27 mouse cellular contexts compared by ENCODE assay signal in genomic region chr11:119199233-119199601, GRCm38 (mm10). TPM values are rescaled to one million over a fixed set of nuclear protein-coding genes. Genes with fewer than 3 reads are reported as not detected.
DNase-seq lines count a peak whose midpoint lies in the region; ATAC-seq and TF ChIP-seq lines count a peak whose summit lies in the region.
"Had no signal": no experiment of that assay in that cellular context is flagged by ENCODE, and none has a peak within 500 bp of the region (broad histone marks: within the 10 kb centered on the region; RNA-seq: fewer than 3 reads in every experiment).

No protein-coding gene starts in this region.

- no peak for TF ChIP-seq CTCF in hindbrain, postnatal 0 days (IDR thresholded peaks at IDR 0.05; ENCODE audit: low read depth)
- TF ChIP-seq CTCF in forebrain, postnatal 0 days (IDR thresholded peaks at IDR 0.05; ENCODE audit: low read depth), result no peak

- no peak for ATAC-seq in hindbrain, postnatal 0 days
- ATAC-seq in hindbrain, embryonic 16.5 days, result no peak
- ATAC-seq in forebrain, embryonic 13.5 days, result 0 out of 2 replicates have a peak, but pooled peaks have one; percentile 29
- ATAC-seq in forebrain, postnatal 0 days, result no peak
- ATAC-seq: inflammation-experienced regulatory T-cells, adult 6 months had no signal

- no peak overlapping the region for H3K9ac ChIP-seq in hindbrain, postnatal 0 days (replicated peaks; ENCODE audit: low read length)
- H3K9ac ChIP-seq in hindbrain, embryonic 16.5 days (ENCODE audit: low read depth, low read length), result no peak overlapping the region
- H3K9ac ChIP-seq in forebrain, embryonic 13.5 days, result no peak overlapping the region
- H3K9ac ChIP-seq in forebrain, postnatal 0 days, result no peak overlapping the region
- H3K9ac ChIP-seq: embryonic facial prominence, embryonic 13.5 days; heart, embryonic 15.5 days; hindbrain, embryonic 13.5 days; lung, embryonic 15.5 days had no signal

- 75% methylated on average over 4 of the region's 4 CpGs for WGBS in hindbrain, postnatal 0 days
- 86% methylated on average over 4 of the region's 4 CpGs for WGBS in hindbrain, embryonic 16.5 days
- WGBS in forebrain, embryonic 13.5 days, result 90% methylated on average over 4 of the region's 4 CpGs
- WGBS in forebrain, postnatal 0 days, result 75% methylated on average over 4 of the region's 4 CpGs

- H3K4me3 ChIP-seq in hindbrain, postnatal 0 days (ENCODE audit: low read length), result no peak overlapping the region
- no peak overlapping the region for H3K4me3 ChIP-seq in hindbrain, embryonic 16.5 days (ENCODE audit: low read length)
- H3K4me3 ChIP-seq in forebrain, embryonic 13.5 days, result no peak overlapping the region
- no peak overlapping the region for H3K4me3 ChIP-seq in forebrain, postnatal 0 days (ENCODE audit: low read depth, low read length)
- H3K4me3 ChIP-seq: embryonic facial prominence, embryonic 13.5 days; heart, embryonic 10.5 days; heart, embryonic 15.5 days; hindbrain, embryonic 13.5 days; limb, embryonic 13.5 days; lung, embryonic 15.5 days had no signal

- H3K9me3 ChIP-seq in hindbrain, postnatal 0 days (ENCODE audit: low read length), result no peaks in the 10 kb centered on the region
- no peaks in the 10 kb centered on the region for H3K9me3 ChIP-seq in hindbrain, embryonic 16.5 days (ENCODE audit: control insufficient read depth, low read length)
- no peaks in the 10 kb centered on the region for H3K9me3 ChIP-seq in forebrain, embryonic 13.5 days (replicated peaks)
- no peaks in the 10 kb centered on the region for H3K9me3 ChIP-seq in forebrain, postnatal 0 days (ENCODE audit: low read length)
- H3K9me3 ChIP-seq: embryonic facial prominence, embryonic 13.5 days; heart, embryonic 10.5 days; heart, embryonic 15.5 days; hindbrain, embryonic 13.5 days; limb, embryonic 13.5 days; lung, embryonic 15.5 days had no signal

- H3K4me1 ChIP-seq in hindbrain, postnatal 0 days (ENCODE audit: insufficient read depth, low read length), result peaks cover 5% of the 10 kb centered on the region; the same call in 1 of the 2 replicates
- H3K4me1 ChIP-seq in hindbrain, embryonic 16.5 days (ENCODE audit: control insufficient read depth, insufficient read depth, low read depth, low read length), result peaks cover 16% of the 10 kb centered on the region
- peaks cover 20% of the 10 kb centered on the region for H3K4me1 ChIP-seq in forebrain, embryonic 13.5 days
- H3K4me1 ChIP-seq in forebrain, postnatal 0 days (ENCODE audit: insufficient read depth), result peaks cover 7% of the 10 kb centered on the region; the same call in 1 of the 2 replicates
- H3K4me1 ChIP-seq: embryonic facial prominence, embryonic 13.5 days had no signal

- H3K27me3 ChIP-seq in hindbrain, postnatal 0 days (ENCODE audit: insufficient read depth, low read length), result no peaks in the 10 kb centered on the region
- no peaks in the 10 kb centered on the region for H3K27me3 ChIP-seq in hindbrain, embryonic 16.5 days (replicated peaks; ENCODE audit: control insufficient read depth, insufficient read depth, low read length)
- H3K27me3 ChIP-seq in forebrain, embryonic 13.5 days, result no peaks in the 10 kb centered on the region
- H3K27me3 ChIP-seq in forebrain, postnatal 0 days (ENCODE audit: insufficient read depth, low read length), result no peaks in the 10 kb centered on the region
- H3K27me3 ChIP-seq: embryonic facial prominence, embryonic 13.5 days; heart, embryonic 15.5 days; hindbrain, embryonic 13.5 days; limb, embryonic 13.5 days; lung, embryonic 15.5 days had no signal

- peak; percentile 69 for DNase-seq in cerebellum, adult 9-11 months
- no peak for DNase-seq in cerebellum, postnatal 4 days (ENCODE audit: low spot score in 2 of 2)
- DNase-seq in hindbrain, postnatal 0 days (ENCODE audit: low spot score), result no peak
- DNase-seq in forebrain, postnatal 0 days, result no peak
- DNase-seq in layer of hippocampus, adult 9-11 months, result no peak
- no peak for DNase-seq in frontal cortex, postnatal 10 days (ENCODE audit: low spot score in 2 of 2)
- DNase-seq: adrenal gland, postnatal 25 days; embryo, embryonic 11 days; gastrocnemius, postnatal 25 days; heart, adult 11 months; kidney, adult 11 months; lung, postnatal 36 days; midbrain, embryonic 14.5 days; thymus, adult 18-20 months had no signal

- H3K27ac ChIP-seq in hindbrain, postnatal 0 days, result 0 out of 2 replicates have a peak overlapping the region, but pooled peaks have one; percentile 73
- no peak overlapping the region for H3K27ac ChIP-seq in hindbrain, embryonic 16.5 days (ENCODE audit: low read depth, low read length)
- peak overlapping the region; percentile 62 for H3K27ac ChIP-seq in forebrain, embryonic 13.5 days
- no peak overlapping the region for H3K27ac ChIP-seq in forebrain, postnatal 0 days (ENCODE audit: low read depth, low read length)
- H3K27ac ChIP-seq: embryonic facial prominence, embryonic 13.5 days; heart, embryonic 10.5 days; heart, embryonic 15.5 days; layer of hippocampus, adult 2 months; limb, embryonic 13.5 days; lung, embryonic 15.5 days; stomach, postnatal 0 days had no signal

- no peaks in the 10 kb centered on the region for H3K36me3 ChIP-seq in hindbrain, postnatal 0 days (ENCODE audit: insufficient read depth, low read length)
- H3K36me3 ChIP-seq in hindbrain, embryonic 16.5 days (ENCODE audit: control insufficient read depth, insufficient read depth, low read length), result no peaks in the 10 kb centered on the region
- peaks cover 33% of the 10 kb centered on the region for H3K36me3 ChIP-seq in forebrain, embryonic 13.5 days (ENCODE audit: poor library complexity, severe bottlenecking)
- H3K36me3 ChIP-seq in forebrain, postnatal 0 days (ENCODE audit: insufficient read depth), result peaks cover 14% of the 10 kb centered on the region; the same call in 1 of the 2 replicates
- H3K36me3 ChIP-seq: heart, embryonic 15.5 days; lung, embryonic 15.5 days had no signal

- H3K4me2 ChIP-seq in hindbrain, postnatal 0 days (ENCODE audit: low read depth, low read length), result no peak overlapping the region
- no peak overlapping the region for H3K4me2 ChIP-seq in hindbrain, embryonic 16.5 days (ENCODE audit: low read length)
- no peak overlapping the region for H3K4me2 ChIP-seq in forebrain, embryonic 13.5 days
- H3K4me2 ChIP-seq in forebrain, postnatal 0 days (ENCODE audit: low read depth), result 0 out of 2 replicates have a peak overlapping the region, but pooled peaks have one; percentile 24
- H3K4me2 ChIP-seq: embryonic facial prominence, embryonic 13.5 days; heart, embryonic 15.5 days; hindbrain, embryonic 13.5 days; liver, embryonic 11.5 days had no signal

RNA-seq across cellular contexts. Expression of gene Tbc1d16, which starts 29.1 kb away (rescaled TPM):
- total RNA-seq in hindbrain, postnatal 0 days (2014; rRNA removed), result 161 and 182 TPM in 2 replicates
- 42.1 and 43.9 TPM in 2 replicates for polyA plus RNA-seq in hindbrain, postnatal 0 days (2015; fragmentation: Nextera tagmentation; extraction: Ambion mirVana)
- 47.9 and 54.9 TPM in 2 replicates for polyA plus RNA-seq in hindbrain, embryonic 16.5 days (2015; fragmentation: Nextera tagmentation; extraction: Ambion mirVana)
- 45.3 and 46.0 TPM in 2 replicates for polyA plus RNA-seq in forebrain, embryonic 13.5 days (2015; fragmentation: Nextera tagmentation; extraction: Ambion mirVana)
- 133 and 153 TPM in 2 replicates for total RNA-seq in forebrain, postnatal 0 days (2014; rRNA removed)
- polyA plus RNA-seq in forebrain, postnatal 0 days (2015; fragmentation: Nextera tagmentation; extraction: Ambion mirVana), result 41.2 and 60.4 TPM in 2 replicates

RNA-seq across cellular contexts. Expression of gene Ccdc40, which starts 29.2 kb away (rescaled TPM):
- total RNA-seq in hindbrain, postnatal 0 days (2014; rRNA removed), result 11.5 and 12.5 TPM in 2 replicates
- polyA plus RNA-seq in hindbrain, postnatal 0 days (2015; fragmentation: Nextera tagmentation; extraction: Ambion mirVana), result 9.7 and 10.3 TPM in 2 replicates
- polyA plus RNA-seq in hindbrain, embryonic 16.5 days (2015; fragmentation: Nextera tagmentation; extraction: Ambion mirVana), result 16.5 and 17.2 TPM in 2 replicates
- polyA plus RNA-seq in forebrain, embryonic 13.5 days (2015; fragmentation: Nextera tagmentation; extraction: Ambion mirVana), result 14.3 and 17.2 TPM in 2 replicates
- total RNA-seq in forebrain, postnatal 0 days (2014; rRNA removed), result 10.5 and 14.6 TPM in 2 replicates
- 7.2 and 11.8 TPM in 2 replicates for polyA plus RNA-seq in forebrain, postnatal 0 days (2015; fragmentation: Nextera tagmentation; extraction: Ambion mirVana)
- total RNA-seq: heart, postnatal 25 days had no signal

Comparison
In these comparisons a context has a peak if more than half of its experiments do, and no peak if none do; other contexts are left out.
1. H3K27ac ChIP-seq: peak in hindbrain, postnatal 0 days (single experiment) and forebrain, embryonic 13.5 days (single experiment); none in hindbrain, embryonic 16.5 days (single experiment) and forebrain, postnatal 0 days (single experiment).